Mouse (Mus musculus) kidney, adult 2 months (tissue): ENCODE results near the gene Megf11. TPM values are rescaled to one million over a fixed set of nuclear protein-coding genes. Genes with fewer than 3 reads are reported as not detected.

ENCODE experiments used
- DNase-seq: peaks from one replicate; pipeline ENCODE4 v3.0.0; 2021
- H3K27ac ChIP-seq: fragments of 200-500 bp; 2 replicates; pipeline ENCODE4 v1.5.1; 2012; ENCODE audit warnings: low read depth, low read length, control low read depth, inconsistent platforms; ENCODE audit not compliant: insufficient read depth
- H3K27me3 ChIP-seq: fragments of 200-500 bp; replicated peaks from 2 replicates; pipeline ENCODE4 v1.6.1; 2012; ENCODE audit warnings: mild to moderate bottlenecking, moderate library complexity, low read length, inconsistent platforms; ENCODE audit not compliant: control insufficient read depth, insufficient read depth
- H3K36me3 ChIP-seq: fragments of 200-500 bp; 2 replicates; pipeline ENCODE4 v1.6.1; 2012; ENCODE audit warnings: mild to moderate bottlenecking, moderate library complexity, low read length, inconsistent platforms; ENCODE audit not compliant: control insufficient read depth, insufficient read depth
- H3K4me1 ChIP-seq: fragments of 200-500 bp; 2 replicates; pipeline ENCODE4 v1.6.1; 2011; ENCODE audit warnings: low read length; ENCODE audit not compliant: control insufficient read depth, insufficient read depth
- H3K4me3 ChIP-seq: fragments of 200-500 bp; 2 replicates; pipeline ENCODE4 v1.5.1; 2011; ENCODE audit warnings: mild to moderate bottlenecking, low read depth, low read length, control low read depth; ENCODE audit not compliant: insufficient read depth
- CTCF ChIP-seq: fragments of 200-500 bp; conservative IDR thresholded peaks from 2 replicates; pipeline ENCODE4 v1.5.1; 2011; ENCODE audit warnings: low read depth, mild to moderate bottlenecking, control low read depth, low read length, moderate library complexity, mixed read lengths; ENCODE audit not compliant: insufficient read depth, insufficient read length
- POLR2A ChIP-seq: fragments of 200-500 bp; IDR thresholded peaks from one replicate; pipeline ENCODE4 v1.6.1; 2011; ENCODE audit warnings: low read depth, low read length, control low read depth
- WGBS: fragments of 180-500 bp; shearing (Covaris S2); methylation state at CpG from one replicate; pipeline ENCODE4 v1.1.7; 2018; 5-methylcytosine and 5-hydroxymethylcytosine counted together
- polyA plus RNA-seq: library from polyadenylated mRNA; depleted of rRNA; stranded (reverse); fragments of >200 nt; gene quantifications from 2 replicates; pipeline ENCODE4 v1.2.3, GENCODE M21; 2012

Megf11 gene
- polyA plus RNA-seq, 1 experiment, result 0.16 TPM

DNA sequence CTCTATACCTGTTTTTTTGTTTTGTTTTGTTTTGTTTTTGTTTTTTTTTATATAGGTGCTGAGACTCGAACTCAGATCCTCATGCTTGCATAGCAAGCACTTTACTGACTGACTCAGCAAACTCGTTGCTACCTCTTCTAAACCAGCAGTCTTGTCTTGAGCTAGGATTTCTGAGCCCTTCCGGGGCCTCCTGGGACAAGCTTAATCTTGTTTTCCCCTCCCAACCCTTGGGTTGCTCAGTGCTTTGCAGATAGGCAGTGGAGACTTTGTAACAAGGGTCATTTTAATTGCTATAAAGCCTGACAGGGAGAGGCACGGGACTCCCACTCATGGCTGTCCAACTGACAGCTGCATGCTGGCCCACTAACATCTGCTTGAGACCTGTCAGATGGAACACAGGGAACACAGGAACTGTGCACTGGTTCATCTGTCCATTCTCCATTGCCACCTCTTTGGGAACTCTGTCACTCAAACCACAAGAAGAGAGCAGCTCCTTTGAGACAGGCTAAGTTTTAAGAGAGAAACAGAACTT, 147.4 kb downstream of the Megf11 start:
- no peaks in the 10 kb centered on the region for H3K4me1 ChIP-seq
- 53% methylated on average over 4 of the region's 4 CpGs for WGBS
- H3K4me3 ChIP-seq, result no peak overlapping the region
- no peak overlapping the region for H3K27ac ChIP-seq
- TF ChIP-seq CTCF (no peak), POLR2A (no peak)
- H3K27me3 ChIP-seq, result no peaks in the 10 kb centered on the region
- no peak for DNase-seq
- H3K36me3 ChIP-seq, result no peaks in the 10 kb centered on the region

DNA sequence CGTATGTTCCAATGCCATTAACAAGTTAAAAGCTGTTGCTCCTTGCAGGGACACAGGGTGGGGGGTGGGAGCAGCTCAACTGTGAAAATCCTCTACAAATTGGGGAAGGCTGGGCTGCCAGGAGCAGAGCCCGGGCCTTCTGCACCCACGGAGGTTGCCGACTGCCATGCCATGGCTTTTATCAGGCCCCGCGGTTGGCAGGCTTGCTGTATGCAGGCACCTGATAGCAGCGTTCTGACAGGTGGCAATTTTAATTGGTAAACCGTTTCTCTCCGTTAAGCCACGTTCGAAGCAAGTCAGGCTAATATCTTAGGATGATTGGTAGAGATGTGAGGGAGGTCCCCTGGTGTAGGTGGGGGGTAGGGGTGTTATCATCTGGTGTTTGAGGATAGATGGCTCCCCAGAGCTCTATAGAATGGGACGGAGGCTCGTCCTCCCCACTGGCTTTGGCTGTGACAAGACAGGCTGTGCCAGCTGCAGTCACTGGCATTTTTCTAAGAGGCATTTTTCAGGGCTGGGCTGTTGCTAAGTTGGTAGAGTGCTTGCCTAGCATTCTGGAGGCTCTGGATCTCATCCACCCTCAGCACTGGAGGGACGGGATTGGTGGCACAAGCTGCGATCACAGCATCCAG, 148.2 kb downstream of the Megf11 start:
- no peak overlapping the region for H3K4me3 ChIP-seq
- no peaks in the 10 kb centered on the region for H3K36me3 ChIP-seq
- H3K4me1 ChIP-seq, result no peaks in the 10 kb centered on the region
- H3K27me3 ChIP-seq, result no peaks in the 10 kb centered on the region
- H3K27ac ChIP-seq, result no peak overlapping the region
- DNase-seq, result no peak
- TF ChIP-seq CTCF (no peak), POLR2A (no peak)
- 47% methylated on average over 15 of the region's 15 CpGs for WGBS

DNA sequence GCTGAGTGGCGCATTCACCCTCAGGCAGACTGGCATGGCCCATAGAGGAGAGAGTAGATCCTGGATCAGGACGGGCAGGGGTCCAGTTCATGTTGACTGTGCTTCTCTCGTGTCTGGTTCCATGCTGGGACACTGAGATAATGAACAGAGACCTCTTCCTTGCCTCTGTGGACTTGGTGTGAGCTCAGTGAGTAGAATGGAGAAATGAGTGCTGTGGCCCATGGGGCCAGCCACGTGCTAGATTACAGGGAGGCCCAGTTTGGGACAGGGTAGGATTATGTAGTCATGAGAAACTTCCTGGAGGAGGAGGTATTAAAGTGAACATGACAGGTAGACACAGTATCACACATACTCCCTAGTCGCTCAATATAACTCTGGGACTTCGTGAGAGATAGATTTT, 148.9 kb downstream of the Megf11 start:
- no peaks in the 10 kb centered on the region for H3K4me1 ChIP-seq
- 82% methylated on average over 6 of the region's 6 CpGs for WGBS
- TF ChIP-seq CTCF (no peak), POLR2A (no peak)

DNA sequence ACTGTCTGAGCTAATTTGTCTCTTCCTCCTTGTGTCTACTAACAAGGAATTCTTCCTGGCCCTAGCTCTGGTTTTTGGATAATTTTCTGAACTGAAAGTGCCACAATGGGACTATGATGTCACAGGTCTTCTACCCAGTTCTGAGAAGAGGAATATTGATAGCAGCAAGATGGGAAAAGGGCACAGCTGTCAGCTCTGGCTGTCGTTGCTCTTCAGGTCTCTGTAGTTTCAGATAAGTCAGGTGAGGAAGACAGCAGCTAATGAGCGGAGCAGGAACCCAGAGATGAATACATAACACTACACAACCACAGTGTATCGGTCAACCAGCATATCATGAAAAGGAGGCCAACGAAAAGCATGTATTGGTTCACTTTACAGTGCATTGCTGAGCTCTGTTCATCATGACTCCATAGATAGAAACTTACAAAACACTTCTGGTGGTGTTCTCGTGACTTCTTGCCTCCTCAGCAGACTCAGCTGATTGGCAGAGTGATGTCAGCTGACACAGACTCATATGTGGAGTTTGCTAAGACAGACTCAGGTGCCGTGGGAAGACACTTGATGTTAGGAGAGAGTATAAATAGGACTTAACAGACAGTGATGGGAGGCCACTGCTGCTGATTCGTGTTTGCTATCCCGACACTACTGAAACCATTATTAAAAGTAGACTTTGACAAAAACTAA, 149.6 kb downstream of the Megf11 start:
- no peaks in the 10 kb centered on the region for H3K4me1 ChIP-seq
- no peak overlapping the region for H3K27ac ChIP-seq
- TF ChIP-seq CTCF (no peak), POLR2A (no peak)
- no peaks in the 10 kb centered on the region for H3K36me3 ChIP-seq
- no peaks in the 10 kb centered on the region for H3K27me3 ChIP-seq
- DNase-seq, result no peak
- 92% methylated on average over 8 of the region's 8 CpGs for WGBS
- H3K4me3 ChIP-seq, result no peak overlapping the region

More for the DNA sequence above, 148.9 kb downstream of the Megf11 start:
- DNase-seq, result no peak
- Histone ChIP-seq H3K27me3 (no peaks in the 10 kb centered on the region), H3K4me3 (no peak overlapping the region), H3K36me3 (no peaks in the 10 kb centered on the region), H3K27ac (no peak overlapping the region)

DNA sequence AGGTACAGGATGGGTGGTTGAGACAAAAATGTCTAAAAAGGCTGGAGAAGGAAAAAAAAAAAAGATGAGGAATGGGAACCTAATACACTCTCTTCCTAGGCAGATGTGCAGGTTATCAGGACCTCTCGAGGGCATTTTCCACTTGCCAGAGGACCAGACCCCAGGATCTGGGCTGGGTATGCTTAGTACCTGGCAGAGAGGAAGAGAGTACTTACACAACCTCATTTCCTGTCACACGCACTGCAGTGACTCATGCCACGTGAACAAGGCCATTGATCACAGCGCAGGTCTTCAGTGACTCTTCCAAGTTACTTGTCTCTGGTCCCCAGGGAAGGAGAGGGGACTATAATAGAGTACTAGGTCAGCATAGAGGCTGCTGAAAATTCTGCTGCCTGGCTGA, 152.4 kb downstream of the Megf11 start:
- WGBS, result 74% methylated on average over 4 of the region's 4 CpGs
- Histone ChIP-seq H3K4me3 (no peak overlapping the region), H3K27ac (no peak overlapping the region), H3K27me3 (no peaks in the 10 kb centered on the region), H3K4me1 (no peaks in the 10 kb centered on the region), H3K36me3 (no peaks in the 10 kb centered on the region)
- DNase-seq, result no peak
- TF ChIP-seq POLR2A (no peak), CTCF (no peak)

DNA sequence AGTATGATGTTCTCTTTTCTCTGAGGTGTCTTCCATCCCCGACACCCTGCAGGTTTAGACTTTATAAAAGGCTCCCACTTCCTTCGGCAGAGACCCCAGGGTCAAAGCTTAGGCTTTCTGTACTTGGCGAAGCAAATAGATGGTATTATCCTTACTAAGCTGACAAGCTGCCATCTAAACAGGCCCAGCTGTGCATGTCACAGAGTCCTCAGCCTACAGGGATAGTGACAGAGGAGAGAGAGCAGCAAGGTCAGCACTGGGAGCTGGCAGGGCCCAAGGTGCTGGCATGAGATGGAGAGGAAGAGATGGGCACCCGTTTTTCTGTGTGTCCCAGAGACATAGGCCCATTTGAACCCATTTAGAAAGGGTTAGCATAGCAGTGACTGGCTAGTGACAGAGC, 156.8 kb downstream of the Megf11 start:
- H3K27me3 ChIP-seq, result no peaks in the 10 kb centered on the region
- DNase-seq, result no peak
- WGBS, result 95% methylated on average over 4 of the region's 4 CpGs
- no peak overlapping the region for H3K4me3 ChIP-seq
- H3K4me1 ChIP-seq, result no peaks in the 10 kb centered on the region
- no peaks in the 10 kb centered on the region for H3K36me3 ChIP-seq
- TF ChIP-seq CTCF, result no peak
- TF ChIP-seq POLR2A, result no peak
- H3K27ac ChIP-seq, result no peak overlapping the region

DNA sequence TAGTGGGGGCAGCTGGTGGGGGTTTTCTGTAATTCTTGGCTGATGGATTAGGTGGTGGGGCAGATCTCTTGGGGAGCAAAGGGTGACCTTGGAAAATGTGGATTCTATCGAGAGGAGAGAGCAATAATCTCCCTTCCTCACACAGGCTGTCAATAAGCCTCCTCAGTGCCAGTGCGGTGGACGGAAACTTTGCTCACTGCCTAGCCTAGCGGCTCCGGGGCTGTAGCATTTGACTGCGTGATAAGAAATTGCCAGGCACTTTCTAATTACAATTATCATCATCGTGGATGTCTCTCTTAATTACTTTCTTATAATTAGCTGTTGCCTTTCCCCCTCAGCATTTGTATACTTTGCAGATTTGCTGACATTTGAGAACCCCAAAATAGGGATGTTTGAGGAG, 157.7 kb downstream of the Megf11 start:
- DNase-seq, result no peak
- H3K27me3 ChIP-seq, result no peaks in the 10 kb centered on the region
- H3K4me1 ChIP-seq, result no peaks in the 10 kb centered on the region
- WGBS, result 61% methylated on average over 7 of the region's 7 CpGs
- TF ChIP-seq CTCF (no peak), POLR2A (no peak)
- no peak overlapping the region for H3K4me3 ChIP-seq
- H3K27ac ChIP-seq, result no peak overlapping the region
- no peaks in the 10 kb centered on the region for H3K36me3 ChIP-seq

DNA sequence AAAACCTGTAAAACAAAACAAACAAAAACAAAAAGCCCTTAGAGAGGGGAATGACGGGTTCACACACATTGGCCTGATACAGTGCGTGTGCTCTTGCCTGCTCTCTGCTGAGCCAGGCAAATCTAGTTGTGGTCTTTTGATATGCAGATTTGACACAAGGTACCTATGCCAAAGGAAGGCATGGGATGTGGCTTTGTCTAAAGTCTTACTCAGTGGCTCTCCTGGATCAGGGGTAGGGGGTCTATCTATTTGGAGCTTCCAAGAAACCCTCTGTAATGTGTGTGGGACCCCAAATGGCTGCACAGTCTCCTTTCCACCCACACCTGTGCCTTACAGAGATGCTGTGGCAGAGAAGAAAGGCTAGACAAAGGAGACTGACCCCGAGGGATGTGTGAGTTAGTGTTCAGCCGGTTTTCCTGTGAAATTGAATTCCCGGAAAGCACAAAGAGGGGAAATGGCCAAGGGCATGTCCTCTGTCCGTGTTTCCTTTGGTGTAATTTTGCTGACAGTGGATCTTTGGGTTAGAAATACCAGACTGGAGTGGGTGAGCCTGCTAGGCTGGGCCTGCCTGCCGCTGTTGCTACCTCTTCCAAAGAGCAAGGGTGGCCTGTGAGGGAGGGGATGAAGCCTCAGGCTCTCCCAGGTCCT, 161.0 kb downstream of the Megf11 start:
- TF ChIP-seq CTCF (no peak), POLR2A (no peak)
- Histone ChIP-seq H3K27me3 (no peaks in the 10 kb centered on the region), H3K36me3 (no peaks in the 10 kb centered on the region), H3K4me1 (no peaks in the 10 kb centered on the region), H3K4me3 (no peak overlapping the region), H3K27ac (no peak overlapping the region)
- WGBS, result 47% methylated on average over 7 of the region's 7 CpGs
- DNase-seq, result peak; percentile 52
